Mouse (Mus musculus) neural tube, embryonic 14.5 days (tissue): ENCODE measurements around the gene Tmem266. TPM values are rescaled to one million over a fixed set of nuclear protein-coding genes. Genes with fewer than 3 reads are reported as not detected.

ENCODE experiments used
- ATAC-seq: fragments of 200-750 bp; cut with Nextera tagmentation; 2 replicates; pipeline ENCODE4 v1.8.0; 2017; ENCODE audit warnings: low read depth, mild to moderate bottlenecking, moderate TSS enrichment, moderate library complexity
- H3K27ac ChIP-seq: fragments of 300-500 bp; sonication (generic); 2 replicates; pipeline ENCODE4 v1.5.1; 2014; ENCODE audit warnings: low read depth, mild to moderate bottlenecking, control low read depth, low read length, moderate library complexity, mixed read lengths
- H3K27me3 ChIP-seq: fragments of 300-500 bp; sonication (generic); 2 replicates; pipeline ENCODE4 v1.6.1; 2014; ENCODE audit warnings: low read length; ENCODE audit not compliant: control insufficient read depth, insufficient read depth
- H3K36me3 ChIP-seq: fragments of 300-500 bp; sonication (generic); 2 replicates; pipeline ENCODE4 v1.6.1; 2014; ENCODE audit warnings: low read length, mixed read lengths; ENCODE audit not compliant: control insufficient read depth, insufficient read depth
- H3K4me1 ChIP-seq: fragments of 300-500 bp; sonication (generic); 2 replicates; pipeline ENCODE4 v1.6.1; 2014; ENCODE audit warnings: low read length; ENCODE audit not compliant: control insufficient read depth, insufficient read depth
- H3K4me2 ChIP-seq: fragments of 300-500 bp; sonication (generic); 2 replicates; pipeline ENCODE4 v1.6.1; 2014; ENCODE audit warnings: mild to moderate bottlenecking, low read depth, low read length, control low read depth
- H3K4me3 ChIP-seq: fragments of 300-500 bp; sonication (generic); 2 replicates; pipeline ENCODE4 v1.5.1; 2014; ENCODE audit warnings: low read depth, low read length, control low read depth, mixed read lengths
- H3K9ac ChIP-seq: fragments of 300-500 bp; sonication (generic); replicated peaks from 2 replicates; pipeline ENCODE4 v1.6.1; 2014; ENCODE audit warnings: low read depth, mild to moderate bottlenecking, control low read depth, low read length, mixed read lengths
- H3K9me3 ChIP-seq: fragments of 300-500 bp; sonication (generic); 2 replicates; pipeline ENCODE4 v1.6.1; 2016; ENCODE audit warnings: low read length; ENCODE audit not compliant: control insufficient read depth
- WGBS: fragments of 180-500 bp; shearing (Covaris S2); extraction: QIAGEN DNeasy Blood & Tissue Kit; methylation state at CpG from one replicate; pipeline ENCODE4 v1.1.7; 2014; 5-methylcytosine and 5-hydroxymethylcytosine counted together
- polyA plus RNA-seq: library from polyadenylated mRNA; unstranded; fragments of >200 nt; fragmentation: Nextera tagmentation; extraction: Ambion mirVana; gene quantifications from 2 replicates; pipeline ENCODE4 v1.2.1, GENCODE M21; 2014

Tmem266 gene
- polyA plus RNA-seq, 1 experiment from 2014 or later: 2.2 TPM

DNA sequence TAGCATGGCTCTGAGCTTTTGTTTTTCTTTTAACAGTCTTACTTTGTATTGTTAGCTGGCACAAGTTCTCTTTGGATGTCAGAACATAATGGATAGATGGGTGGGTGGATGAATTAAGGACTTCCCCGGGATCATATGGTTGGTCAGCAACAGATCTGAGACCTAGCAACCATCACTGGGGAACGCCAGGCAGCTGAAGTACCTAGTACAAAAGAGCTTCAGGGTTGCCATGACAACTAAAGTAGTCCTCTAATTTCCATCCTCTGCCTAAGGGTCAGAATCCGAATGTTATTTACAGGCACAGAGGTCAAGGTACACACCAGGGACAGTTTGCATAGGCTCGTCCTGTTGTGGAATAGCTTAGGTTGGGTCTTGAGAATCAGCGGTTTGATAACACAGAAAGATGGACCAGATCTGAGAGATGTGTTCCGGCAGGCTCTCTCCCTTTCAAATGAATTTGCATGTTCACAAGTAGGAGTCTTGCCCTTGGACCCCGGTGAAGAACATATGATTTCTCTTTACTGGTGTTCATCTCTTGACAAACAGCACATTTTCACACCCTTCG lies 28.6 kb downstream of the Tmem266 start:
- no peaks in the 10 kb centered on the region for H3K9me3 ChIP-seq
- no peaks in the 10 kb centered on the region for H3K36me3 ChIP-seq
- WGBS: 20% methylated on average over 8 of the region's 8 CpGs
- H3K27ac ChIP-seq: no peak overlapping the region
- no peak overlapping the region for H3K9ac ChIP-seq
- no peaks in the 10 kb centered on the region for H3K4me1 ChIP-seq
- ATAC-seq: peak; percentile 56; the same call in 1 of the 2 replicates
- no peak overlapping the region for H3K4me3 ChIP-seq
- H3K4me2 ChIP-seq: no peak overlapping the region
- no peaks in the 10 kb centered on the region for H3K27me3 ChIP-seq

DNA sequence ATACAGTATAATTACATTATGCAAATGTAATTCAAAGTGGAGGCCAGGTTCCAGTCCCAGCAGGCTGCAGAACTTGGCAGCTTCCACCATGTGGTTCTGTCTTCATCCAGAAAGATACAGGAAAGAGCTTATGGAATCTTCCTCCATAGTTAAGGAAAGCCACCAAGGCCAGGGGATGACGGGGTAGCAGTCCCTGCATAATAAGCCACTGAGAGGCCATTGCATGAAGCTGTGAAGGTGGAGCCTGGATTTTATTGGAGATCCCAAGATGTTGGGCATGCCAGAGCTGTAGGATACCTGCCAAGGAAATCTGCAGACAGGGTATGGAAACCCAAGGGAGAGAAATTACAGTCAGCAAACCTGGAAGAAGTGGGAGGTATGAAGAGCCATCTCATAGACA lies 30.5 kb downstream of the Tmem266 start:
- Histone ChIP-seq H3K27me3 (no peaks in the 10 kb centered on the region), H3K9ac (no peak overlapping the region), H3K36me3 (no peaks in the 10 kb centered on the region), H3K4me2 (no peak overlapping the region), H3K4me1 (no peaks in the 10 kb centered on the region), H3K9me3 (no peaks in the 10 kb centered on the region), H3K27ac (no peak overlapping the region), H3K4me3 (no peak overlapping the region)
- 89% methylated on average over 1 of the region's 1 CpGs for WGBS
- no peak for ATAC-seq

DNA sequence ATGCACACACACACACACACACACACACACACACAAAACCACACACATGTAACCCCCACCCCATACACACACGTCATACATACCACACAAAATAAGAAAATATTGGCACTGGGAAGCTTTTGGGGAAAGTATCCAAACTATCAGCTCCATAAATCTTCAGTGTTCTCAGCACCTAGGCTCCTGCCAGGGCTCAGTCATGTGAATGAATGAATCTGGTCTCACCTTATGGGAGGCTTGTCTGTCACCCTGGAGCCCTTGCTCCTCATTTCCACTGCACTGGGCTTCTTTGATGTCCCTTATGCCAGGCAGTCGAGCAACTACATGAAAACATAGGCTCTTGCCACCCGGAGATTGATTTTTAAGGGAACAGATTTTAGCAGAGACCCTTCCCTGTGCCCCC lies 33.7 kb downstream of the Tmem266 start:
- no peak for ATAC-seq
- Histone ChIP-seq H3K27ac (no peak overlapping the region), H3K9ac (no peak overlapping the region), H3K4me3 (no peak overlapping the region), H3K4me2 (no peak overlapping the region), H3K36me3 (no peaks in the 10 kb centered on the region), H3K4me1 (no peaks in the 10 kb centered on the region), H3K27me3 (no peaks in the 10 kb centered on the region), H3K9me3 (no peaks in the 10 kb centered on the region)
- WGBS: 86% methylated on average over 3 of the region's 3 CpGs

DNA sequence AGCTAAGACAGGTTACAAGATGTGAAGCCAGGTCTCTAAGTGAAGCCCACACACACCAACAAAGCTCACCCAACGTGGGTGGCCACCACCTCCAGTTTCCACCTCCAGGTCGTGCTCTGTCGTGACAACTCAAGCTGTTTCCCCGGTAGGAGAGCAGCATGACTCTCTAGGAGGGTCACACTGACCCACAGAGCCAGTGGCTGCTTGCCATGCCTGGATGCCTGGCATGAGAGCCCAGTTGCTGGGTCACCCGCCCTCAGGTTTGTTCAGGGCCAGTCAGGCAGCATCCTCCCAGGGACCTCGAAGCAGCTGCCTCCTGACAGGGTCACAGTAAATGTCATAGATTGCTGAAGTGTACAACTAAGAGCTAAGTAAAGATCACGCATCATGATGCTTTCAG lies 34.1 kb downstream of the Tmem266 start:
- 63% methylated on average over 7 of the region's 7 CpGs for WGBS
- H3K9ac ChIP-seq: no peak overlapping the region
- no peak for ATAC-seq
- no peak overlapping the region for H3K4me3 ChIP-seq
- H3K27me3 ChIP-seq: no peaks in the 10 kb centered on the region
- no peaks in the 10 kb centered on the region for H3K9me3 ChIP-seq
- H3K4me1 ChIP-seq: no peaks in the 10 kb centered on the region
- H3K36me3 ChIP-seq: no peaks in the 10 kb centered on the region
- no peak overlapping the region for H3K27ac ChIP-seq
- no peak overlapping the region for H3K4me2 ChIP-seq

DNA sequence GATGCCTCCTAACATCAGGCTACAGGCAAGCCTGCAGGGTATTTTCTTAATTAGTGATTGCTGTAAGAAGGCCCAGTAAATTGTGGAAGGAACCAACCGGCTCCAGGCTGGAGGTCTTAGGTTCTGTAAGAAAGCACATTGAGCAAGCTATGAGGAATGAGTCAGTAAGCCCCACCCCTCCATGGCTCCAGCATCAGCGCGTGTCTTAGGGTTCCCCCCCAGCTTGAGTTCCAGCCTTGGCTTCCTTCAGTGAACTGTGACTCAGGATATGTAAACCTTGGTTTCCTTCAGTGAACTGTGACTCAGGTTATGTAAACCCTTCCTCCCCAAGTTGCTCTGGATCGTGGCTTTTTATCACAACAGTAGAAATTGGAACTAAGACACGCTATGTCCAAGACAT lies 35.3 kb downstream of the Tmem266 start:
- Histone ChIP-seq H3K4me3 (no peak overlapping the region), H3K9ac (no peak overlapping the region), H3K36me3 (no peaks in the 10 kb centered on the region), H3K4me1 (no peaks in the 10 kb centered on the region), H3K9me3 (no peaks in the 10 kb centered on the region), H3K27ac (no peak overlapping the region), H3K4me2 (no peak overlapping the region), H3K27me3 (no peaks in the 10 kb centered on the region)
- 80% methylated on average over 5 of the region's 5 CpGs for WGBS
- no peak for ATAC-seq

DNA sequence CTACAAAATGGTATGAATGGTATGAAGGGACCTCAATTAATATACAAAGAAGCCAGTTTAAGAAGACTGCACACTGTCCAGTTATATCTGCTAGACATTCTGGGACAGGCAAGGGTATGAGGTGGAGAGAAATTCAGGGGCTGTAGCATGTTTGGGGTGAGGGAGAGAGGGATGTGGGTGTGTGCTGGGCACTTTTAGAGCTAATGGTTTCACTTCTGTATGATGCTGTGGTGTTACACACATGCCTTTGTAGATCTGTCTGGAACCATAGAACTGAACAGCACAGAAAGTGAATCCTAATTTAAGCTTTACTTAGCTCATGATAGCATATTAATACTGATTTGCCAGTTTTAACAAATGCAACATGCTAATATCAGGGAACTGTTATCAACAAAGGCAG lies 37.0 kb downstream of the Tmem266 start:
- Histone ChIP-seq H3K27me3 (no peaks in the 10 kb centered on the region), H3K9me3 (no peaks in the 10 kb centered on the region), H3K36me3 (no peaks in the 10 kb centered on the region), H3K27ac (no peak overlapping the region), H3K9ac (no peak overlapping the region), H3K4me1 (no peaks in the 10 kb centered on the region), H3K4me3 (no peak overlapping the region), H3K4me2 (no peak overlapping the region)
- no peak for ATAC-seq

DNA sequence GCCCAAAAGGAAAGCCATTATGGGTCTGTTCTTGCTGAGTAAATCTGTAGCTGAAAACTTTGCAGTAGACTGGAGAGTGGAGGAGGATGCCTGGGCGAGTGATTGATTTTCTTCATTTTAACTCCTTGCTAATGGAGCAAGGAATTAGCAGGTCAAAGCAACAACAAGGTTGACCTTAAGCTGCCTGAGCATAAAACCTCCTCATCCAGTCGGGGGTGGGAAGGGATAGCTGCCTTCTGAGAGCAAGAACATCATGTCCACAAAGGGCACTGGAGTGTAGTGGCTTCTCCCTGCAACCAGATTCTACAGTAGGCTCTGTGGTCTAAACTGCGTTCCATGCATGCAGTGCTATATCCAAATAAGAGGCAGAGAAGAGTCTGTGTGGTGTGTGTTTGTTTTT lies 41.3 kb downstream of the Tmem266 start:
- no peak overlapping the region for H3K4me2 ChIP-seq
- WGBS: 48% methylated on average over 3 of the region's 3 CpGs
- H3K36me3 ChIP-seq: no peaks in the 10 kb centered on the region
- H3K27me3 ChIP-seq: no peaks in the 10 kb centered on the region
- ATAC-seq: no peak
- no peak overlapping the region for H3K27ac ChIP-seq
- no peak overlapping the region for H3K9ac ChIP-seq
- no peak overlapping the region for H3K4me3 ChIP-seq
- no peaks in the 10 kb centered on the region for H3K9me3 ChIP-seq
- H3K4me1 ChIP-seq: no peaks in the 10 kb centered on the region

DNA sequence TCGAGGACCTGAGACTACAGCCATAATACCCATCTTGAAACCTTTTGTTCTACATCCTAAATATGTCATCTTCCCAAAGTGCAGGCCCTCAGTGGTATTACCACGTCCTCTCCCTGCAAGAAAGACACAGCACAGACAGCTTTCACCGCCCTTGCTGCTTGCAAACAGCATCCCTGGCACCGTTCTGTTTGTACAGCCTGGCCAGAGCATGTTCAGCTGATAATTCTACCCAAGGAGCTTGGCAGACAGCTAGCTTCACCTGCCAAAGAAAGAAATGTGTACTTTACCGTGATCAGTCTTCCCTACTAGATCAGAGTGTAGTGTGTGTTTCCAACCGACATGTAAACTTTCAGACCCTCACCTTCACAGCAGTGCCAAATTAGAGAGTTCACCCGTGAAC lies 45.2 kb downstream of the Tmem266 start:
- Histone ChIP-seq H3K9ac (no peak overlapping the region), H3K27me3 (no peaks in the 10 kb centered on the region), H3K9me3 (no peaks in the 10 kb centered on the region), H3K36me3 (no peaks in the 10 kb centered on the region), H3K4me2 (no peak overlapping the region), H3K27ac (no peak overlapping the region), H3K4me1 (no peaks in the 10 kb centered on the region), H3K4me3 (no peak overlapping the region)
- WGBS: 84% methylated on average over 7 of the region's 7 CpGs
- no peak for ATAC-seq

DNA sequence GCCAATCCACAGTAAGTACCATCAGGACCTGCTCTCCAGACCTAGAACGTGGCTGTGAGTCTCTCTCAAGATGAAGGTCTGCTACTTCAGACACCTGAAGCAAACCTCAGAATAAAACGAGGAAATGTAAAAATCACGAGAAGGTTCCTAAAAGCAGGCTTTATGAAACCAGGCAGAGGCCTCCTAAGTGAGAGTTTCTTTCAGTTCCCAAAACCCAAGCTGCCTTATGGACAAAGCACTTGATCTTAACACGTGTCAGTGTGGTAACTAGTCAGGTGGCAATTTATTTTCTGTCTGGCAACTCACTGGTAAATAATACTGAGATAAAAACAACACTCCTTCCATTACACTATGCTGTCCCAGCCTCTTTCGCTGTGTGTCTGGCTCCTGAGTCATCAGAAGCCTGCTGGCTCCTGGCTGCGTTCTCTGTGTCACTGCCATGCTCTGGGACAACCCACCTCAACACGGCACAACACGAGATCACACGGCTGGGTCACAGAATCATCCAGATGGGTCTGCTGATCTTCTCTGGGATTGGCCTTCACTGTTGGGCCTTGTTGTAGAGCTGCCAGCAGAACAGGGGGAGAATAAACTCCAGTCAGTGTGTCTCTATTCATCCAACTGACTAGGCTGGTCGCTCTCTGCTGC lies 51.0 kb downstream of the Tmem266 start:
- Histone ChIP-seq H3K4me1 (no peaks in the 10 kb centered on the region), H3K4me2 (no peak overlapping the region), H3K4me3 (no peak overlapping the region), H3K27me3 (no peaks in the 10 kb centered on the region), H3K9me3 (no peaks in the 10 kb centered on the region), H3K36me3 (no peaks in the 10 kb centered on the region), H3K9ac (no peak overlapping the region), H3K27ac (no peak overlapping the region)
- no peak for ATAC-seq
- 88% methylated on average over 10 of the region's 10 CpGs for WGBS
